Mouse (Mus musculus) lung, postnatal 10 days (tissue): Measurements from ENCODE around the gene Tpra1.

Experiments used
- DNase-seq: peaks from one replicate; pipeline ENCODE4 v3.0.0; 2021

Tpra1 gene

GRCm38 (mm10) chr6:88893559-88893958, 8.5 kb upstream of the Tpra1 start:
- DNase-seq, result peak; percentile 67

- DNase-seq, result no peak
Observed at GRCm38 (mm10) chr6:88895943-88896342, 6.1 kb upstream of the Tpra1 start.

GRCm38 (mm10) chr6:88897246-88897645, 4.8 kb upstream of the Tpra1 start:
- no peak for DNase-seq

GRCm38 (mm10) chr6:88898534-88899048, 3.5 kb upstream of the Tpra1 start, which contains the start of gene Mcm2:
Gene Mcm2 (minus strand): TSS chr6:88898780.
- peak; percentile 98 for DNase-seq

- no peak for DNase-seq
Observed at GRCm38 (mm10) chr6:88899086-88899485, 3.0 kb upstream of the Tpra1 start.

- DNase-seq, result no peak
Observed at GRCm38 (mm10) chr6:88899628-88900027, 2.4 kb upstream of the Tpra1 start.

GRCm38 (mm10) chr6:88901471-88901870, 580 bp upstream of the Tpra1 start:
- DNase-seq, result no peak

- DNase-seq, result no peak
Observed at GRCm38 (mm10) chr6:88903708-88904107, 1.7 kb downstream of the Tpra1 start.

GRCm38 (mm10) chr6:88904456-88904974, 2.5 kb downstream of the Tpra1 start:
- no peak for DNase-seq

- DNase-seq, result no peak
Observed at GRCm38 (mm10) chr6:88905042-88905441, 3.0 kb downstream of the Tpra1 start.

GRCm38 (mm10) chr6:88906369-88907108, 4.5 kb downstream of the Tpra1 start:
- peak; percentile 84 for DNase-seq

- no peak for DNase-seq
Observed at GRCm38 (mm10) chr6:88909151-88909550, 7.1 kb downstream of the Tpra1 start.

- DNase-seq, result no peak
Observed at GRCm38 (mm10) chr6:88913022-88913421, 11.0 kb downstream of the Tpra1 start.

- no peak for DNase-seq
Observed at GRCm38 (mm10) chr6:88913440-88913839, 11.4 kb downstream of the Tpra1 start.

- DNase-seq, result no peak
Observed at GRCm38 (mm10) chr6:88914799-88915198, 12.7 kb downstream of the Tpra1 start.

- no peak for DNase-seq
Observed at GRCm38 (mm10) chr6:88915510-88915909, 13.5 kb downstream of the Tpra1 start.

- DNase-seq, result peak; percentile 70
Observed at GRCm38 (mm10) chr6:88916153-88916552, 14.1 kb downstream of the Tpra1 start.

GRCm38 (mm10) chr6:88918802-88919201, 16.8 kb downstream of the Tpra1 start:
- no peak for DNase-seq

- peak; percentile 93 for DNase-seq
Observed at GRCm38 (mm10) chr6:88924502-88925275, 22.6 kb downstream of the Tpra1 start.

GRCm38 (mm10) chr6:88925640-88926205, 23.7 kb downstream of the Tpra1 start:
- no peak for DNase-seq

- peak; percentile 67 for DNase-seq
Observed at GRCm38 (mm10) chr6:88926870-88927269, 24.8 kb downstream of the Tpra1 start.

GRCm38 (mm10) chr6:88927595-88927994, 25.5 kb downstream of the Tpra1 start:
- DNase-seq, result peak; percentile 89

GRCm38 (mm10) chr6:88928026-88928425, 26.0 kb downstream of the Tpra1 start:
- DNase-seq, result no peak
